Mouse (Mus musculus) retina, postnatal 1 day (tissue): ENCODE data around the gene Traf6.
"Not testable (repeated sequence)": the region's sequence is repeated elsewhere in the genome, so short reads cannot be mapped to it uniquely, and the experiment has no call there.

Source experiments
- DNase-seq: peaks from one replicate; pipeline ENCODE4 v3.0.0-alpha.2; 2012

Gene Traf6

GRCm38 (mm10) chr2:101695584-101695983 lies 17.4 kb downstream of the Traf6 start:
- no peak for DNase-seq

- DNase-seq, result no peak
Observed at GRCm38 (mm10) chr2:101699284-101699683, 21.1 kb downstream of the Traf6 start.

GRCm38 (mm10) chr2:101705941-101706485 lies 27.8 kb downstream of the Traf6 start:
- DNase-seq, result peak; percentile 45

- DNase-seq, result no peak
Observed at GRCm38 (mm10) chr2:101711608-101712007, 33.4 kb downstream of the Traf6 start.

GRCm38 (mm10) chr2:101715650-101716323 lies 37.6 kb downstream of the Traf6 start:
- peak; percentile 54 for DNase-seq

GRCm38 (mm10) chr2:101717162-101717561 lies 38.9 kb downstream of the Traf6 start:
- no peak for DNase-seq

- no peak for DNase-seq
Observed at GRCm38 (mm10) chr2:101721835-101722234, 43.6 kb downstream of the Traf6 start.

GRCm38 (mm10) chr2:101722370-101723332 lies 44.4 kb downstream of the Traf6 start:
- DNase-seq, result peak; percentile 67

- peak; percentile 46 for DNase-seq
Observed at GRCm38 (mm10) chr2:101723333-101723881, 45.2 kb downstream of the Traf6 start.

GRCm38 (mm10) chr2:101727787-101728186 lies 49.6 kb downstream of the Traf6 start:
- no peak for DNase-seq

- no peak for DNase-seq
Observed at GRCm38 (mm10) chr2:101729472-101729871, 51.2 kb downstream of the Traf6 start.

GRCm38 (mm10) chr2:101730972-101731371 lies 52.7 kb downstream of the Traf6 start:
- no peak for DNase-seq

- DNase-seq, result no peak
Observed at GRCm38 (mm10) chr2:101732777-101733210, 54.6 kb downstream of the Traf6 start.

- no peak for DNase-seq
Observed at GRCm38 (mm10) chr2:101733564-101733963, 55.3 kb downstream of the Traf6 start.

- no peak for DNase-seq
Observed at GRCm38 (mm10) chr2:101739914-101740313, 61.7 kb downstream of the Traf6 start.

GRCm38 (mm10) chr2:101741653-101742052 lies 63.4 kb downstream of the Traf6 start:
- DNase-seq, result no peak

GRCm38 (mm10) chr2:101742072-101742860 lies 64.0 kb downstream of the Traf6 start:
- peak; percentile 83 for DNase-seq

GRCm38 (mm10) chr2:101745656-101746055 lies 67.4 kb downstream of the Traf6 start:
- not testable (repeated sequence) for DNase-seq

- no peak for DNase-seq
Observed at GRCm38 (mm10) chr2:101746537-101746936, 68.3 kb downstream of the Traf6 start.
